Mouse (Mus musculus): ENCODE measurements around the gene Tas1r3.

DNA sequence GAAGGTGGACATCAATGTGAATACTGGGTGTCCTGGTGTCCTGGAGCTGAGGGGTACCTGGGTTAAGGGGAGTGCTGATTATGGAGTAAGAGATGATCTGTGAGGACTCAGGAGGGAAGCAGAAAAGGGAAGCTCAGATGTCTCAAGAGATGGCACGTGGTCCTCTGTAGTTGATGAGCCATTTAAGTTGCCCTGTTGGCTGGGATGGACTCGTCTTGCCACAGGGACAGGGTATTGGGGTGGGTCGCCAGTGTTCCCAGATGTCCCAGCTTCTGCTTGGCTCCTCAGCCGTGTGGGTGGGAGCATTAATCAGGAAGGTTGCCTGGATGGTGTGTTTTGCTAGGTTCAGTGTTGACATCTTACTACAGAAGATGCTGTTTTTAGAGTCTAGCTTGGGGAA is 29.9 kb downstream of the Tas1r3 start:
- TF ChIP-seq MXI1 (IDR thresholded peaks at IDR 0.05; ENCODE audit: low read depth, low read length) (no peak), RAD21 (IDR thresholded peaks at IDR 0.05; ENCODE audit: low read depth, low read length) (no peak), ZNF384 (IDR thresholded peaks at IDR 0.05; ENCODE audit: low read depth, low read length) (no peak), MAX (IDR thresholded peaks at IDR 0.05; ENCODE audit: low read length) (no peak)

All from MEL (cell line).